Mouse (Mus musculus) limb, embryonic 11.5 days (tissue): ENCODE data around the gene 1110017D15Rik. TPM values are rescaled to one million over a fixed set of nuclear protein-coding genes. Genes with fewer than 3 reads are reported as not detected.

Experiments
- ATAC-seq: fragments of 200-750 bp; cut with Nextera tagmentation; 2 replicates; pipeline ENCODE4 v1.8.0; 2017; ENCODE audit warnings: low read depth; ENCODE audit not compliant: insufficient number of reproducible peaks, low FRiP score, low TSS enrichment
- DNase-seq: peaks from one replicate; pipeline ENCODE4 v3.0.0-alpha.2; 2015; ENCODE audit warnings: low spot score
- H3K27ac ChIP-seq: fragments of 300-500 bp; sonication (generic); replicated peaks from 2 replicates; pipeline ENCODE4 v1.5.1; 2014; ENCODE audit warnings: low read depth, mild to moderate bottlenecking, low read length
- H3K27me3 ChIP-seq: fragments of 300-500 bp; sonication (generic); 2 replicates; pipeline ENCODE4 v1.6.1; 2014; ENCODE audit warnings: mild to moderate bottlenecking, low read length, mixed read lengths; ENCODE audit not compliant: control insufficient read depth, insufficient read depth
- H3K36me3 ChIP-seq: fragments of 300-500 bp; sonication (generic); 2 replicates; pipeline ENCODE4 v1.6.1; 2014; ENCODE audit warnings: mild to moderate bottlenecking, low read length, moderate library complexity, mixed read lengths; ENCODE audit not compliant: control insufficient read depth, insufficient read depth
- H3K4me1 ChIP-seq: fragments of 300-500 bp; sonication (generic); 2 replicates; pipeline ENCODE4 v1.6.1; 2014; ENCODE audit warnings: low read length, mixed read lengths; ENCODE audit not compliant: control insufficient read depth, insufficient read depth
- H3K4me2 ChIP-seq: fragments of 300-500 bp; sonication (generic); 2 replicates; pipeline ENCODE4 v1.6.1; 2014; ENCODE audit warnings: low read depth, mild to moderate bottlenecking, moderate library complexity; ENCODE audit not compliant: severe bottlenecking
- H3K4me3 ChIP-seq: fragments of 300-500 bp; sonication (generic); 2 replicates; pipeline ENCODE4 v1.5.1; 2014; ENCODE audit warnings: low read depth, low read length
- H3K9ac ChIP-seq: fragments of 300-500 bp; sonication (generic); 2 replicates; pipeline ENCODE4 v1.6.1; 2014; ENCODE audit warnings: mild to moderate bottlenecking, low read length
- H3K9me3 ChIP-seq: fragments of 300-500 bp; sonication (generic); 2 replicates; pipeline ENCODE4 v1.6.1; 2016; ENCODE audit warnings: low read length; ENCODE audit not compliant: control insufficient read depth
- WGBS: fragments of 180-500 bp; shearing (Covaris S2); extraction: QIAGEN DNeasy Blood & Tissue Kit; methylation state at CpG from one replicate; pipeline ENCODE4 v1.1.7; 2014; 5-methylcytosine and 5-hydroxymethylcytosine counted together
- polyA plus RNA-seq: library from polyadenylated mRNA; unstranded; fragments of >200 nt; fragmentation: Nextera tagmentation; extraction: Ambion mirVana; gene quantifications from 2 replicates; pipeline ENCODE4 v1.2.1, GENCODE M21; 2014

The 1110017D15Rik gene
- polyA plus RNA-seq, 1 experiment from 2014 or later: 3.8 TPM

DNA sequence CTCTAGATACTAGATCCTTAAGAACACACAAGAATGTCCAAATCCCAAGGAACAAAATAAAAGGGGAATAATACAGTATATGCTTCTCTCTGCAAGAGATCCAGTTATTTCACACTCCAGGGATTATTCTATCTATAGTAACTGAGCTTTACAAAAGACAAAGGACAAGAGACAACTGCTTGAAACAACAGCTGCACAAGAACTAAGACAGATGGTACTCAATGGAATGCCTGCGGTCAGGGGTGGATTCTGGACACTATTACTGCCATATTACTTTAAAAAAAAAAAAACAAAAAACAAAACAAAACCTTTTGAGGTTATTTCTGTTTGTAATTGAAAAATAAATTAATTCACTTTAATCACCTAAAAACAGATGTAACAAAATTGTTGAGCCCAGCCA lies 56.4 kb downstream of the 1110017D15Rik start:
- H3K4me1 ChIP-seq: no peaks in the 10 kb centered on the region
- no peaks in the 10 kb centered on the region for H3K9me3 ChIP-seq
- no peak overlapping the region for H3K27ac ChIP-seq
- no peak overlapping the region for H3K4me2 ChIP-seq
- H3K27me3 ChIP-seq: no peaks in the 10 kb centered on the region
- 91% methylated on average over 1 of the region's 1 CpGs for WGBS
- H3K9ac ChIP-seq: no peak overlapping the region
- H3K4me3 ChIP-seq: no peak overlapping the region
- no peaks in the 10 kb centered on the region for H3K36me3 ChIP-seq
- DNase-seq (no peak), ATAC-seq (no peak)

Other genes starting within 250 kb of the 1110017D15Rik start
- 77.1 and 83.9 TPM in 2 replicates for gene Ubap2, start 242.2 kb downstream of the 1110017D15Rik start, polyA plus RNA-seq
- gene Dcaf12, start 202.4 kb downstream of the 1110017D15Rik start, polyA plus RNA-seq: 46.4 and 47.2 TPM in 2 replicates
- gene Ubap1, start 168.3 kb downstream of the 1110017D15Rik start, polyA plus RNA-seq: 56.7 and 62.2 TPM in 2 replicates
- 7.4 and 10.7 TPM in 2 replicates for gene Kif24, start 52.4 kb downstream of the 1110017D15Rik start, polyA plus RNA-seq
- gene Nudt2, start 52.2 kb downstream of the 1110017D15Rik start, polyA plus RNA-seq: 53.3 and 55.8 TPM in 2 replicates
- 3.9 and 4.2 TPM in 2 replicates for gene AI464131, start 14.3 kb downstream of the 1110017D15Rik start, polyA plus RNA-seq
- gene Fam219a, start 52.2 kb upstream of the 1110017D15Rik start, polyA plus RNA-seq: 1.2 and 2.0 TPM in 2 replicates
- 0.74 and 1.1 TPM in 2 replicates for gene Dnaic1, start 52.4 kb upstream of the 1110017D15Rik start, polyA plus RNA-seq
- gene Enho, start 123.0 kb upstream of the 1110017D15Rik start, polyA plus RNA-seq: 20.8 and 22.5 TPM in 2 replicates
- 5.6 and 9.2 TPM in 2 replicates for gene Cntfr, start 179.8 kb upstream of the 1110017D15Rik start, polyA plus RNA-seq
- gene Il11ra1, start 182.7 kb upstream of the 1110017D15Rik start, polyA plus RNA-seq: 202 and 214 TPM in 2 replicates
- 94.2 and 99.3 TPM in 2 replicates for gene Rpp25l, start 196.2 kb upstream of the 1110017D15Rik start, polyA plus RNA-seq
- gene Dctn3, start 205.8 kb upstream of the 1110017D15Rik start, polyA plus RNA-seq: 94.3 and 104 TPM in 2 replicates
- not detected in 2 replicates for gene Arid3c, start 213.8 kb upstream of the 1110017D15Rik start, polyA plus RNA-seq
- gene Galt, start 237.9 kb upstream of the 1110017D15Rik start, polyA plus RNA-seq: 40.6 and 42.6 TPM in 2 replicates
- gene Sigmar1, start 238.8 kb upstream of the 1110017D15Rik start, polyA plus RNA-seq: 73.5 and 83.4 TPM in 2 replicates